Mouse (Mus musculus) megakaryocyte-erythroid progenitor cell, adult 5-6 weeks (primary cell): Measurements from ENCODE around the gene Ttc32. TPM values are rescaled to one million over a fixed set of nuclear protein-coding genes. Genes with fewer than 3 reads are reported as not detected.

ENCODE experiments used
- ATAC-seq: replicated peaks from 2 replicates; pipeline ENCODE4 v1.8.0; 2016; ENCODE audit warnings: mild to moderate bottlenecking, inconsistent platforms; ENCODE audit not compliant: severe bottlenecking, poor library complexity, low FRiP score, low TSS enrichment
- total RNA-seq, 2 experiments: library from RNA; stranded (forward) in 1 of 2; stranded (reverse) in 1 of 2; fragments of 200-1000, 215-1000 nt in 1 of 2; fragments of >200 nt in 1 of 2; fragmentation: Nextera tagmentation in 1 of 2; gene quantifications; 2 replicates each; pipeline ENCODE4 v1.2.3; 2014 to 2017

Ttc32 gene
- total RNA-seq, 2 experiments from 2014 or later: 15.6 to 17.7 TPM

DNA sequence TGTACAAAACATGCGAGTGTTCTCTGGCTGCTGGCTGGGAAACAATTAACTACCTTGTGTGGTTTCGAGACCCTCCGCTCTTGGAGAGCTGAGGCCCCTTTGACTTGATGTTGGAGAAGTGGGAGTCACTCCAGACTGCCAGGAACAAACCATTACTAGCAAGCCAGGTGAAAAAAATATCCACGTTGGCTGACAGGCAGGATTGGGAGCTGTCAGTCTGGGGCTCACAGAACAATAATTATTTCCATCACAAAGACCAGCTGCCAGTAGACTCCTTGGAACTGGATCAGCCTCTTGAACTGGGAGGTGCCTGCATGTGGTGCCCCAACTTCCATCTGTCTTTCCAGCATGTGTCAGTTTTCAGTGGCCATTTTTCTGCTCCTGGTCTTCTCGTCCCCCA, 12.5 kb downstream of the Ttc32 start:
- ATAC-seq: no peak

DNA sequence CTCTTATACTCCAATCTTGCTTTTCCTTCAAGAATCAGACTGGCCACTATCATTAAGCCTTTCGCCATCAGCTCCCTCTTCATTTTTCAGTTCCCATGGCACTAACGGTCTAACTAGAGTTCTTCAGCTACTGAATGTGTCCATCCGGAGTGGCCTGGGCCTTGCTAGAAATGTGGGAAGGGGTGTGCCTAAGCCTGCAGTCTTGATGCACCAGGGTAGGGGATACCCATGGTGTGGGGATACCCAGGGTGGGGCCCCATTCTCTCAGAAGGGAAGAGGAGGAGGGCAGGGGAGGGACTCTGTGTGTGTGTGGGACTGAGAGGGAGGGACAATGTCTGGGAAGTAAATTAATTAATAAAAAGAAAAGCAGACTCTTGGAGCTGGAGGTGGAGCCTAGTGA, 13.0 kb downstream of the Ttc32 start:
- ATAC-seq: no peak

DNA sequence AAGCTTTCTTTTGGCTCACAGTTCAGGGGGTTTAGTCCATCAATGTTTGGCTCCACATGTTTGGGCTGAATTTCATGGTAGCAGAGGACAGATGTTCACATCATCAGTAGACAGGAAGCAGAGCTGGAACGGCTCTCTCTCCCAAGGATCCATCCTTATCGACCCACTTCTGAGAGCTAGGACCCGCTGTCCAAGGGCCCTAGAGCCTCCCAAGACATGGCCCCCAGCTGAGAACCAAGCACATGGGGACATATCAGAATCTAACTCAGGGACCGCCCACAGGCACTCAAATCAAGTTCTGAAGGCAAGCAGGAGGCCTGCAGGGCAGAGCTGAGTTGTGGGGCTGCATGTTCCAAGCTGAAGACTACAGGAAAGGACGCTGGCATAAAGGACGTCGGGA, 14.9 kb downstream of the Ttc32 start:
- no peak for ATAC-seq

DNA sequence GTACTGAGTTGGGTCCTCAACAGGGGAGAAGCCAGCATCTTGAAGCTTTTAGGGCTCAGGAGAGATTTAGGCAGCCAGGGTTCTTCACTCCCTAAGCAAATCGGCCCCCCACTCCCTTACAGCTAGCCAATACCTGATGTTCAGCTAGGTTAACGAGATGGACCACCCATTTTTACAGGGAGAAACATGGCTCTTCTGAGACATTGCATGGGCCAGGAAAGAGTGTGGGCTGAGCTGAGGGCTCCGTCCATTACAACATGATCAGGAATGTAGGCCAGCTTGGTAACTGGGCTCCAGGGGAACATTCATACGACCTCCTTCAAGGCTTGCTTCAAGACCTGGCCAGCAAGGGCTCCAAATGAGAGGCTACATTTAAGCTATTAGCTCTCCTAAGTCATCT, 16.9 kb downstream of the Ttc32 start:
- no peak for ATAC-seq

DNA sequence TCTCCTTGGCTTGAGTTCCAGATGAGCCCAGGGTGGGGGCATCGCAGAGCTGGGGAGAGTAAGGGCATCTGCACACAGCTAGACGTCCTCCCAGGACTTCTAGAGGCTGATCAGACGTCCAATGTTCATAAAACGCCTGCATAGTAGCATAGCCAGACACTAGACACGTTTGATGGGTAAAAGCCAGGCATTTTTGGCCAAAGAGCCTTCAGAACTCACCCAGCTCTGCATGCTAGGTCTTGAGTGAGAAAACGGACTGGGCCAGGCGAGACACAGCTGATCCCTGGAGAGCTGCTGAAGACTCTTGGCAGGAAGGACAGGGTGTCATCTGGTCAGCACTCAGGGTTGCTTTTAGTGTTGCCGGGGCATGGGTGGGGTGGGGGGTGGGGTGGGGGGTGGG, 18.3 kb downstream of the Ttc32 start:
- no peak for ATAC-seq

DNA sequence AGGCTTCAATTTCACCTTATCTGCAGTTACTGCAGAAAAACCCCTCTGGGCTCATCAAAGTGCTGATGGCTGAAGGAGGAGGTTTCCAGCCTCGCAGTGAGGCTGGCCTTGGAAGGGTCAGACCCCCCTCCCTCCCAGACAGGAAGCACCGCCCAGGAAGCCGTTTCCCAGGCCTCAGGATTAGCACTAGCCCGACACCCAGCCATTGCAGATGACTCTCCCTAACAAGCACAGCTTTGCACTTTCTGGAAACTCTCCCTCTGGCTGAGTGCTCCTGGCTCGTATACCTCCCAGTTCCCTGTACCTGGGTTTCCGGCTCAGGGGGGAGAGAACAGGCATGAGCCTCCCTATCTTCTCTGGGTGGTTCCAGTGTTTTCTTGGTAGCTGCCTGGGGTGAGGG, 21.0 kb downstream of the Ttc32 start:
- ATAC-seq: no peak

DNA sequence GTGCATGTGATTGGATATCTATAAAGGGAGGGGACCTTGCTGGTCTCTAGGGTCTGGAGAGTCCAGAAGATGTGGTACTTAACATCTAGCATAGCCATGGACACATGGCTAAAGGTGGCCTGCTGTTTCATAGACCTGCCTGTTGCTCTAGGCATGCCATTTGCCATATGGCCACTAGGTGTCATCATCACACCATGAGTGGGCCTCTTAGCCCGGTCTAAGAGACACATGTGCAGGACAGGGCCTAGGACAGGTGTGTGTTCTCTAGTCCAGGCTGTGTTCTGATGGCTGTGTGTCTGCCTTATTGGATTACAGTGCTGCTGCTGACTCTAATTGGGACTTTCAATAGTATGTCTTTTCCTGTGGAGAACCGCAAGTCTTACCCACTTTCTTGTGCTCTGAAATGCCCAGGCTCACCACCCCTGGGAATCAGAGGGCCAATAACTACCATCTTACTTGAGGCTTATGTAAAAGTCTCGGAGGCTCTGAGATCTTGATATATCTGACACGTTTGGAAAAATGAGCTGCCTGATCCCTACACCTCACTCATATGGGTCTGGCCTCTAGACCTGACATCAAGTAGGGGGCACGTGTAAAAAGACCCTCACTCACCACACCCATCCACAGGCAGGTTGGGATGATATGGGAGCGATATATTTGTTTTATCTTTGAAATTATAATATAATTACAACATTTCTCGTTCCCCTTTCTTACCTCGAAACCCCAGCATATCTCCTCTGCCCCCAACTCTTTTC, 22.5 kb downstream of the Ttc32 start:
- ATAC-seq: peak; percentile 95

DNA sequence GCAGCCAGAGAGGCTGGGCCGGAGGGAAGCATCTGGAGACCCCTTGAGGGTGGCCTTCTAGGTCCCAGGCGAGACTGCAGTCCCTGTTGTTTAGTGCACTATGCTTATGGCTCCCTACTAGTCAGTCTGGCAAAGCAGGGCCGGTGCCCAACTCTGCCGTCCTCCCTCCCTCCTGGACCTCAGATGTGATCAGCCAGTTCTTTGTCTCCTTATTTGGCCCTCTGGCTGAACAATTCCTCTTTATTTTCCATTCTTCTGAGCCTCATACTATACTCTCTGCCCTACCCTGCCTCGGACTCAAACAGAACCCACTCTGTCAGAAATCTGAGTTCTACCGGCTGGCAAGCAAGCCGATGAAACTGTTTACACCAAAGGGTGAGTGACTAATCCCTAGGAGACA, 23.5 kb downstream of the Ttc32 start:
- ATAC-seq: no peak

DNA sequence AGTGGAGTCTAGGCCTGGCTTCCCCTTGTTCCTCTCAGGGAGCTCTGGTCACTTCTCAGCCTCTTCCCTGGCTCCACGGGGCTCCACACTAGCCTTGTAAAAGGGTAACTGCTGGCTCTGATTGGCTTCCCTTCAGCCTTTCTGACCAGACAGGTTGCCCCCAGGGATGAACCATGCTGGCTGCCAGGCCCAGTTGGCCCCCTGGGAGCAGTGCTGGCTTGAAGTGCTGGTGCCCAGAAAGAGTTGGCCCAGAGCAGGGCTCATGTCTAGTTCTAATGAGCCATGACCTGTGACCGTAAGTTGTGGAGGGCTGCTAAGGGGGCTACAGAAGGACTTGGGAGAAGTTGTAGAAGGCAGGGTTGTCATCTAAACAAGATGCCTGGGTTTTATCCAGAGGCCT, 24.2 kb downstream of the Ttc32 start:
- no peak for ATAC-seq

DNA sequence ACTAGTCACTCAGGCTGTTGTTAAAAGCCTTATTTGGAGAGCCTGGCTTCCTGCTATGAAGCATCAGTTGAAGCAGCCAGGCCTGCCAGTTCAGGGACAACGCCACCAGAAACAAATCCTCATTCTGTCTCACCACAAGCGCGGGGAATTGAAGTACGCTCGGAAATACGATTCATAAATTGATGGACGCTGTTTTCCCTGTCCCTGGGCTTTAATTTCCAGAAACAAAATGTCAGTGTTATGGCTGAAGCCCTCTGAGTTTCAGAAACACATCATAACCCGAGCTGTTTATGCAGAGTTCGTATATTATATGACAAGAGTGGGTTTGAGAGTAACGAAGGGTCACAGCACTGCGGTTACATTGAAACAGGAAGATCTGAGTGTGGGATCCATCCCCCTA, 25.5 kb downstream of the Ttc32 start:
- no peak for ATAC-seq

DNA sequence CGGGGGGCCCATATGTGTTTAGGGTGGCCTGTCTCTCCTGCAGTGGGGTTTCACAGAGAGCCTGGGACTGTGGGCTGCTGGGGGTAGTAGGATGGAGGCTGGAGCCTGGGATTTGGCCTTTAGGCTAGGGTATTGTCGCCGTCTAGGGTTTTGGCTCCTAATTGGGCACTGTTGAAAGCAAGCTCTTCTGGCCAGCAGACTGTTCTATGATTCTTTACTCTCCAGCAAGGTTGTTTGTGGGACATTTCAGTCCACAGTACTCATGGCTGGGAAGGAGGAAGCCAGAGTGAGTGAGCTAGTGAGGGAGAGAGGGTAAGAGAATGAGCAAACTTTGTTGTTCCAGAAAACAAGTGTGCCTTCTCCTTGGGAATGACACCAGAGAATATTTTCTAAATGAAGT, 29.7 kb downstream of the Ttc32 start:
- no peak for ATAC-seq

DNA sequence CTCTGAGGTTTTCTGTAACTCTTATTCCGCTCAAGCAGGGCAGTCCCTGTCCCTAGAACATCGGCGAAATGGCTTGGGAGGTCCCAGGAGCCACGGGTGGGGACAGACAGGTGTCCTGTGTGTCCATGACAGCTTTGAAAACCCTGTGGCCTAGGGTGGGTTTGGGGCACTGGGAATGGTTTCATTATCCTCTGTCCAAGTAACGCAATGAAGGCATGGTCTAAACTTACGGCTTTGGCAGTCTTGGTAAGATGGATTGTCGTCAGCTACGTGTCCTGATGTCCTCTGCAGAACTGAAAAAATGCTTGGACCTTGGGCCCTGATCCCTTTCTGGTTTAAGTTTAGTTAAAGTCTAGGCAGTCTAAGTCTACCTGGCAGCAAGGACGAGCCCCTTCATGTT, 30.2 kb downstream of the Ttc32 start:
- no peak for ATAC-seq

DNA sequence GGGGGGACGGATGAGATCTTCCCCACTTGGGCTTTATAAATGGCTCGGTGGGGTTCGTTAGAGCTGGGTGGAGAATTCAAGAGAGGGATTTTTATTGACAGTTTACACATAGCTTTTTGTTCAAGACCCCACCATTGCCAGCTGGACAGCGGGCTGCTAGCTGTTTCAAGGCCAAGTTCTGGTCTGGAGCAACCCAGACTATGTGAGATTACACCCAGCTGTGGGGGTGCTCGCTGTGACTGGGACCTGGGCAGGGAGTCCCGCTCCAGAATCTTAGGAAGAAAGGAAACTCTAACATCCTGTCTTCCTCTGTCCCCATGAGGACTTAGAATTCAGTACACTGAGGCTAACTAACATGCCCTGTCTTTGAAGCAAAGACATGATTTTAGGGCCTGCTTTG, 33.8 kb downstream of the Ttc32 start:
- no peak for ATAC-seq

DNA sequence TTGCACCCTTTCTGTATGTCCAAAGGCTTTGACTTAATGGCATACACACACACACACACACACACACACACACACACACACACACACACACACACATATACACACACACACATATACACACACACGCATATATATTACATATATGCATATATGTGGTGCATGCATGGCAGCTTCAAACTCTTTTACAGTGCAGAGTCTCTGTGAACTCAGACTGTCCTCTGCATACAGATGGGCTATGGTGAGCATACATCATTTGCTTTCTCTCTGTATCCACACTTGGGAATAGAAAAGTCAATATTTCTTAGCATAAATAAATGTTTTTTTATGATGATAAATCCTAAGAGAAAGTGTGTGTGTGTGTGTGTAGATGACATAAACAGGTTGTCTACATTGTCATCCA, 41.3 kb downstream of the Ttc32 start:
- ATAC-seq: no peak

DNA sequence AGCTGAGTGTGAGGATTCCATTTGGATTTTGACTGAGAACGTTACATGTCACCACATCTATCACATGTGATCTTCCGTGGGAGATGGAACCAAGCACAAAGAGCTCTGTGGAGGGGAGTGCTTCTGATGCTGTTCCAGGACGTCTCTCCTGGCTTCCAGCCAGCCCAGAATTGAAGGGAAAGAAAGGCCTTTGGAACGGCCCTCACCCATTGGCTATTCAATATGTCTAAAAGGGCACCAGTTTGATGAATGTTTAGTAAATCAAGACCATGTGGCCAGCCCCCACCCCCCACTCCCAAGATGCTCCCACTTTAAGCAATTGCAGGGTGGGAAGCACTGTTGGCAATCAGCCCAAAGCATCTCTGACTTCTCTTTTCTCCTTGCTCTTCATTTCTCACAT, 41.7 kb downstream of the Ttc32 start:
- ATAC-seq: no peak

DNA sequence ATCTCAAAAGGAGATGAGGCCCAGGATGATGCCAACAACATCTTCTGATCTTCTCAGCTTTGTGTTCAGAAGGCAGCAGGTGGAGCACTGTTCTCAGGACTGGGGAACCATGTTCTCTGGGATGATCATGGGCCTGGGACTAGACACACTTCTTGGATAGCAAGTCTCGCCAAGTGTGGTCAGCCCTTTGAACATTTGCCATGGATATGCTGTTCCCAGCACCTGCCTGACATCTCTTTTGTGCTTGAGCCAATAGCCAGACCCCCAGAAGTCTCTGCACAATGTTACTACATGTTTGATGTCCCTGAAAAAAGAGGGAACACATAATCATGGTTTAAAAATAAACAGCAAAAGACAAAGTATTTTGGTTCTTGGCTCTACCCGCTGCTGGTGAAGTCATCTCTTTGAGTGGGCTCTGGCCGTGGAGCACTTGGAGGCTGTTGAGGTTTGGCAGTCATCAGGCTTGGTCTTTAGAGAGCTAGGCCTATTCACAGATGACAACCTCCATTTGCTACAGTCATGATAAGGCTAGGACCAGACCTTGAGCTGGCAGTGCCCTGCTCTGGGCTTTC, 47.8 kb downstream of the Ttc32 start:
- ATAC-seq: no peak

DNA sequence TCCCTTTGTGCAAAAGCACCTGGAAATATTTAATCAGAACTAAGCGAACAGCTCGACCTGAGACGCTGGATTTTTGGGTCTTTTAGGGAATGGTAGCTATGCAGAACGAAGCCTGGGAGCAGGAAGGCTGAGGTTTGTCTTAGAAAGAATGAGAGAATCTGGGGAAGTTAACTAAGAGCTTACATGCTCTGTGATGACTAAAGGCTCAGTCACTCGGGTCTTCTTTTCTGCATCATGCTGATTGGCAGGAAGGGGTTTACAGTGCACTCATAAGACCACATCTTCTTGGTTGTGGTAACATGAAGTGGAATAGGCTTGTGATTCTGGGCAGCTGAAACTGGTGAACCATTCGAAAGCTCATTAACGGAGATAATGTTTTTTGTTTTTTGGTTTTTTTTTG, 60.4 kb downstream of the Ttc32 start:
- ATAC-seq: no peak

Other genes with a start within 250 kb of the Ttc32 start
- gene Laptm4a, start 108.3 kb upstream of the Ttc32 start, total RNA-seq (2014; fragmentation: Nextera tagmentation): 50.3 and 55.2 TPM in 2 replicates
- 104 and 135 TPM in 2 replicates for gene Laptm4a, start 108.3 kb upstream of the Ttc32 start, total RNA-seq (2017)
- not detected in 2 replicates for gene Matn3, start 82.1 kb upstream of the Ttc32 start, total RNA-seq (2014; fragmentation: Nextera tagmentation)
- gene Matn3, start 82.1 kb upstream of the Ttc32 start, total RNA-seq (2017): not detected in 2 replicates
- gene Wdr35, start 56.1 kb upstream of the Ttc32 start, total RNA-seq (2014; fragmentation: Nextera tagmentation): 5.8 and 6.5 TPM in 2 replicates
- gene Wdr35, start 56.1 kb upstream of the Ttc32 start, total RNA-seq (2017): 5.4 and 7.5 TPM in 2 replicates